Mouse (Mus musculus) hindbrain, embryonic 11.5 days (tissue): ENCODE results near the gene Gm28047. TPM values are rescaled to one million over a fixed set of nuclear protein-coding genes. Genes with fewer than 3 reads are reported as not detected.

Experiments used
- ATAC-seq: fragments of 200-750 bp; cut with Nextera tagmentation; 2 replicates; pipeline ENCODE4 v1.8.0; 2017; ENCODE audit warnings: mild to moderate bottlenecking, moderate TSS enrichment, moderate library complexity; ENCODE audit not compliant: low FRiP score
- DNase-seq: peaks from one replicate; pipeline ENCODE4 v3.0.0-alpha.2; 2015; ENCODE audit warnings: low spot score
- H3K27ac ChIP-seq: fragments of 300-500 bp; sonication (generic); 2 replicates; pipeline ENCODE4 v1.5.1; 2014; ENCODE audit warnings: mild to moderate bottlenecking, low read depth, low read length
- H3K27me3 ChIP-seq: fragments of 300-500 bp; sonication (generic); 2 replicates; pipeline ENCODE4 v1.6.1; 2014; ENCODE audit warnings: mild to moderate bottlenecking, low read length, moderate library complexity, mixed read lengths; ENCODE audit not compliant: control insufficient read depth, insufficient read depth
- H3K36me3 ChIP-seq: fragments of 300-500 bp; sonication (generic); 2 replicates; pipeline ENCODE4 v1.6.1; 2014; ENCODE audit warnings: mild to moderate bottlenecking, low read length, moderate library complexity, mixed read lengths; ENCODE audit not compliant: control insufficient read depth, insufficient read depth
- H3K4me1 ChIP-seq: fragments of 300-500 bp; sonication (generic); replicated peaks from 2 replicates; pipeline ENCODE4 v1.6.1; 2014; ENCODE audit warnings: low read length, mixed read lengths; ENCODE audit not compliant: control insufficient read depth, insufficient read depth
- H3K4me2 ChIP-seq: fragments of 300-500 bp; sonication (generic); replicated peaks from 2 replicates; pipeline ENCODE4 v1.6.1; 2014; ENCODE audit warnings: mild to moderate bottlenecking, low read depth, low read length
- H3K4me3 ChIP-seq: fragments of 300-500 bp; sonication (generic); 2 replicates; pipeline ENCODE4 v1.5.1; 2014; ENCODE audit warnings: low read depth, low read length
- H3K9ac ChIP-seq: fragments of 300-500 bp; sonication (generic); 2 replicates; pipeline ENCODE4 v1.6.1; 2014; ENCODE audit warnings: low read depth, low read length
- H3K9me3 ChIP-seq: fragments of 300-500 bp; sonication (generic); 2 replicates; pipeline ENCODE4 v1.6.1; 2016; ENCODE audit warnings: low read length; ENCODE audit not compliant: control insufficient read depth
- WGBS: fragments of 180-500 bp; shearing (Covaris S2); extraction: QIAGEN DNeasy Blood & Tissue Kit; methylation state at CpG from one replicate; pipeline ENCODE4 v1.1.7; 2014; 5-methylcytosine and 5-hydroxymethylcytosine counted together
- polyA plus RNA-seq: library from polyadenylated mRNA; unstranded; fragments of >200 nt; fragmentation: Nextera tagmentation; extraction: Ambion mirVana; gene quantifications from 2 replicates; pipeline ENCODE4 v1.2.1, GENCODE M21; 2014

Gm28047 gene
- polyA plus RNA-seq, 1 experiment from 2014 or later: 0.93 TPM

DNA sequence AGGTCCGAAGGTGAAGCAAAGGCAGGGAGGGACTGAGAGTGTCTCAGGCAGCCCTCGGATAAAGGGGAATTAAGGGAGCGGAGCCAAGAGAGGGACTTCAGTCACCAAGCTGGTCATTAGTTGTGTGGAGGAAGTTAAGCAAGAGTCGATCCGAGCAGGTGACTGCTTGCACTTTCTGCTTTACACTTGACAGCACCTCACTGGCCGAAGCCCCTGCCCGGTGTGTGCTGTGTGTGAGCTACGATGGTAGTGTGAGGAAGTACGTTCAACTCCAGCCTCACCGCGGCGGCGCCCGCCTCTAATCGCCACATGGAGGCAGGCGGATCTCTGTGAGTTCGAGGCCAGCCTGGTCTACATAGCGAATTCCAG lies 804 bp upstream of the Gm28047 start:
- H3K4me2 ChIP-seq: peak overlapping the region; percentile 76
- no peaks in the 10 kb centered on the region for H3K9me3 ChIP-seq
- 1% methylated on average over 18 of the region's 18 CpGs for WGBS
- ATAC-seq (no peak; the same call in 1 of the 2 replicates), DNase-seq (peak; percentile 69)
- peak overlapping the region; percentile 97 for H3K27ac ChIP-seq
- H3K4me1 ChIP-seq: peaks cover 3% of the 10 kb centered on the region; the same call in 1 of the 2 replicates
- H3K9ac ChIP-seq: peak overlapping the region; percentile 84
- no peaks in the 10 kb centered on the region for H3K27me3 ChIP-seq
- H3K4me3 ChIP-seq: peak overlapping the region; percentile 63
- no peaks in the 10 kb centered on the region for H3K36me3 ChIP-seq

DNA sequence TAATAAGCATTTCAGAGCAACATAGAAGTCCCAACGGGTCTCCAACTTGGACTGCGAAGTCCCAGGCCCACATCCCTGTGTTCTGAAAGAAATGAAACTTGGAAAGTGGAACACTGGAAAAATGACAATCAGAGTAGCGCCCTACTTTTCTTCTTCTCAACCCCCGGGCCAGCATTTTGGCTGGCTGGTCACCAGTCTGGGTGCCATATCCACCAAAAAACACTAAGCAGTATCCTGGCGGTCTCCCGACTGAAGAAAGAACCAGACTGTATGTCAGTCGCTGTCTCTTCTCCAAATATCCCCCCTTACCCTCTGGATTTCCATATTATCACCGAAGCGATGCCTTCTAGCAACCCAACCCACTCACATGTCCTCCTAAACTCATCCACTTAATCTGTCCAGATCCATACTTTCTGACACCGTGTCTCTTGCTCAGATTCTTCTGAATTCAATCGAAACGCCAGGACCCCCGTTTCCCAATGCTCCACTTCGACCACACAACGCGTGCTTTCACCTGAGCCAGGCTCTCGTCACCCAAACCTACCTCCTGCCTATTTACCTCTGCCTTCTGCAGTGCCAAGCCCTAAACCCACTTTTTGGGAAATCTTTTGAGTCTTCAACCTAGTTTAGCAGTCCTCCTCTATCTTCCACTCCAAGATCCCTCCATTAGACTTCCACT lies 437 bp downstream of the Gm28047 start:
- H3K4me2 ChIP-seq: peak overlapping the region; percentile 76
- peaks cover 3% of the 10 kb centered on the region; the same call in 1 of the 2 replicates for H3K4me1 ChIP-seq
- H3K4me3 ChIP-seq: peak overlapping the region; percentile 63
- no peaks in the 10 kb centered on the region for H3K27me3 ChIP-seq
- ATAC-seq (no peak; the same call in 1 of the 2 replicates), DNase-seq (no peak)
- no peak overlapping the region for H3K27ac ChIP-seq
- H3K9me3 ChIP-seq: no peaks in the 10 kb centered on the region
- H3K36me3 ChIP-seq: no peaks in the 10 kb centered on the region
- peak overlapping the region; percentile 84 for H3K9ac ChIP-seq
- WGBS: 7% methylated on average over 17 of the region's 17 CpGs

DNA sequence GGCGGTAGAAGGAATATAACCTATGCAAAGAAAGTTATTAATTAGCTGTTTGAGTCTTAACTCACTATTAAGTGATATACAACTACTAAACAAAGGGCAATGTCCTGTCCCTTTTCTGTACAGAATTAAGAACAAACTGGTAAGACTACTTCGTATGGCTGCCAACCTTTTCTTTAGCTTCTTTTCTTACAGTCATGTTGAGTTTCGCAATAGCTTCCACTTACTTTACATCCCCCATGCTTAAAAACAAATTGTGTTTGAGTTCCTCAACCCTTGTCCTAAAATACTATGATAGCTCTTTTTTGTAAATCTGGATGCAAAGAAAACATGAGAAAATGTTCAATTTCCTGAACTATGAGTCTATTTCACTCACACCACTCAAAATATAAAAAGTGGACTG lies 1.7 kb downstream of the Gm28047 start:
- ATAC-seq: no peak
- Histone ChIP-seq H3K27ac (no peak overlapping the region), H3K4me2 (no peak overlapping the region), H3K36me3 (no peaks in the 10 kb centered on the region), H3K4me3 (no peak overlapping the region), H3K27me3 (no peaks in the 10 kb centered on the region), H3K9ac (no peak overlapping the region), H3K4me1 (peaks cover 3% of the 10 kb centered on the region; the same call in 1 of the 2 replicates), H3K9me3 (no peaks in the 10 kb centered on the region)
- DNase-seq: no peak
- 87% methylated on average over 3 of the region's 3 CpGs for WGBS

- peaks cover 3% of the 10 kb centered on the region; the same call in 1 of the 2 replicates for H3K4me1 ChIP-seq
- H3K27me3 ChIP-seq: no peaks in the 10 kb centered on the region
- no peak overlapping the region for H3K27ac ChIP-seq
- no peak for ATAC-seq
- no peak overlapping the region for H3K4me2 ChIP-seq
- no peaks in the 10 kb centered on the region for H3K9me3 ChIP-seq
- no peaks in the 10 kb centered on the region for H3K36me3 ChIP-seq
- no peak overlapping the region for H3K4me3 ChIP-seq
- H3K9ac ChIP-seq: no peak overlapping the region
- no peak for DNase-seq
These were observed 2.3 kb downstream of the Gm28047 start for GRCm38 (mm10) chr15:102622536-102622935.

DNA sequence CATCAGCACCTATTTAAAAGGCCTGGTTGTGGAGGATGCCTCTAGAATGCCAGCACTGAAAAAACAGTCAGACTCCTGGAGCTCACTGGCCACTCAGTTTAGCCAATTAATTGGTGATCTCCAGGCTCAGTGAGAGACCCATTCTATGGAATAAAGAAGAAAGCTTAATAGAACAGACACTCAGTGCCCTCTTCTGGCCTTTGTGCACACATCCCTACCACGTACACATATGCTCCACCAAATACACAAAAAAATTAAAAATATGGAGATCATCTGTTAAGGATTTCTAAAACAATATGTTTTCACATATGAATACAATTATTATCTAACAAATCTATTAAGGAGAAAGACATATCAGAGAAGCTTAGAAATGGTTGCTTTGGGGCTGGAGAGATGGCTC lies 4.1 kb downstream of the Gm28047 start:
- Histone ChIP-seq H3K4me2 (no peak overlapping the region), H3K9me3 (no peaks in the 10 kb centered on the region), H3K4me3 (no peak overlapping the region), H3K9ac (no peak overlapping the region), H3K4me1 (peaks cover 3% of the 10 kb centered on the region; the same call in 1 of the 2 replicates), H3K27ac (no peak overlapping the region), H3K27me3 (no peaks in the 10 kb centered on the region), H3K36me3 (no peaks in the 10 kb centered on the region)
- WGBS: 89% methylated on average over 1 of the region's 1 CpGs
- ATAC-seq (no peak), DNase-seq (no peak)

DNA sequence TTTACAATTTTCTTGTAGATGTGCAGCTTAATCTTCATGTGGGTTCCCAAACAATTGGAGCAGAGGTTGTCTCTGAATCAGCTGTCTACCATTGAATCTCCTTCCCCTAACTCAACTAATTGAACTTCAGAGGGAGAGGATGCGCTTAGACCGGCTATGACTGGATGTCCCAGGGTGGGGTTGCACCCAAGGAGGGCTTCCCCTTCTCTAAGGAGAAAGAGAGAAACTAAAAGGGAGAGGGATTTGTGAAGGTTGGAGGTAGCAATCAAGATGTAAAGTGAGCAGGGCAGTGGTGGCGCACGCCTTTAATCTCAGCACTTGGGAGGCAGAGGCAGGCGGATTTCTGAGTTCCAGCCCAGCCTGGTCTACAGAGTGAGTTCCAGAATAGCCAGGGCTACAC lies 5.4 kb downstream of the Gm28047 start:
- Histone ChIP-seq H3K27me3 (no peaks in the 10 kb centered on the region), H3K36me3 (no peaks in the 10 kb centered on the region), H3K9me3 (no peaks in the 10 kb centered on the region), H3K9ac (no peak overlapping the region), H3K4me3 (no peak overlapping the region), H3K4me1 (peaks cover 2% of the 10 kb centered on the region; the same call in 1 of the 2 replicates), H3K4me2 (no peak overlapping the region), H3K27ac (no peak overlapping the region)
- no peak for DNase-seq
- WGBS: 94% methylated on average over 5 of the region's 5 CpGs
- no peak for ATAC-seq

GRCm38 (mm10) chr15:102617654-102618053 lies 7.2 kb downstream of the Gm28047 start:
- Histone ChIP-seq H3K27me3 (no peaks in the 10 kb centered on the region), H3K4me3 (no peak overlapping the region), H3K9me3 (no peaks in the 10 kb centered on the region), H3K9ac (no peak overlapping the region), H3K27ac (no peak overlapping the region), H3K36me3 (no peaks in the 10 kb centered on the region), H3K4me2 (no peak overlapping the region), H3K4me1 (no peaks in the 10 kb centered on the region)
- ATAC-seq (no peak), DNase-seq (no peak)
- WGBS: 95% methylated on average over 1 of the region's 1 CpGs

- no peaks in the 10 kb centered on the region for H3K27me3 ChIP-seq
- no peak overlapping the region for H3K9ac ChIP-seq
- no peaks in the 10 kb centered on the region for H3K4me1 ChIP-seq
- H3K9me3 ChIP-seq: no peaks in the 10 kb centered on the region
- ATAC-seq (no peak), DNase-seq (no peak)
- H3K36me3 ChIP-seq: no peaks in the 10 kb centered on the region
- H3K4me2 ChIP-seq: no peak overlapping the region
- no peak overlapping the region for H3K27ac ChIP-seq
- 93% methylated on average over 2 of the region's 2 CpGs for WGBS
- no peak overlapping the region for H3K4me3 ChIP-seq
These were observed 8.7 kb downstream of the Gm28047 start for GRCm38 (mm10) chr15:102616174-102616573.

- Histone ChIP-seq H3K36me3 (no peaks in the 10 kb centered on the region), H3K9ac (no peak overlapping the region), H3K4me1 (no peaks in the 10 kb centered on the region), H3K4me3 (no peak overlapping the region), H3K9me3 (no peaks in the 10 kb centered on the region), H3K27me3 (no peaks in the 10 kb centered on the region), H3K4me2 (no peak overlapping the region), H3K27ac (no peak overlapping the region)
- ATAC-seq (no peak), DNase-seq (no peak)
These were observed 10.6 kb downstream of the Gm28047 start for GRCm38 (mm10) chr15:102614224-102614623.
